Mouse (Mus musculus): ENCODE measurements around the gene Gm20388. TPM values are rescaled to one million over a fixed set of nuclear protein-coding genes. Genes with fewer than 3 reads are reported as not detected.

Gm20388 gene
- polyA plus RNA-seq, 1 experiment, result 18.7 TPM

- peak overlapping the region; percentile 57 for H3K27ac ChIP-seq (ENCODE audit: insufficient read depth, low read length)
- 26% methylated on average over 7 of the region's 7 CpGs for WGBS
- no peaks in the 10 kb centered on the region for H3K27me3 ChIP-seq (ENCODE audit: control insufficient read depth, insufficient read depth, low read length)
- no peak for DNase-seq
- peak overlapping the region; percentile 93 for H3K4me3 ChIP-seq (replicated peaks; ENCODE audit: insufficient read depth, low read depth, low read length)
- H3K4me1 ChIP-seq (ENCODE audit: control insufficient read depth, insufficient read depth, low read length), result peaks cover 9% of the 10 kb centered on the region
- no peak for TF ChIP-seq CTCF (IDR thresholded peaks at IDR 0.05; ENCODE audit: borderline replicate concordance, insufficient read depth, low read depth, low read length)
- no peak for TF ChIP-seq POLR2A (IDR thresholded peaks at IDR 0.05; ENCODE audit: borderline replicate concordance, insufficient read depth, low read length)
Measured at GRCm38 (mm10) chr8:123066101-123066683, 3155.6 kb downstream of the Gm20388 start.

- 19% methylated on average over 4 of the region's 4 CpGs for WGBS
- peak in 1 of 2 experiments; percentile 29 for DNase-seq
- no peaks in the 10 kb centered on the region for H3K27me3 ChIP-seq (ENCODE audit: control insufficient read depth, insufficient read depth, low read length)
- TF ChIP-seq CTCF (IDR thresholded peaks at IDR 0.05; ENCODE audit: borderline replicate concordance, insufficient read depth, low read depth, low read length) (no peak), POLR2A (IDR thresholded peaks at IDR 0.05; ENCODE audit: borderline replicate concordance, insufficient read depth, low read length) (no peak)
- no peak overlapping the region for H3K4me3 ChIP-seq (replicated peaks; ENCODE audit: insufficient read depth, low read depth, low read length)
- peaks cover 9% of the 10 kb centered on the region for H3K4me1 ChIP-seq (ENCODE audit: control insufficient read depth, insufficient read depth, low read length)
- H3K27ac ChIP-seq (ENCODE audit: insufficient read depth, low read length), result no peak overlapping the region
Measured at GRCm38 (mm10) chr8:123071176-123071575, 3160.5 kb downstream of the Gm20388 start.

GRCm38 (mm10) chr8:123077213-123077612 is 3166.6 kb downstream of the Gm20388 start:
- DNase-seq, result no peak
- WGBS, result 93% methylated on average over 6 of the region's 6 CpGs
- H3K27ac ChIP-seq (ENCODE audit: insufficient read depth, low read length), result no peak overlapping the region
- TF ChIP-seq POLR2A (IDR thresholded peaks at IDR 0.05; ENCODE audit: borderline replicate concordance, insufficient read depth, low read length), result no peak
- TF ChIP-seq CTCF (IDR thresholded peaks at IDR 0.05; ENCODE audit: borderline replicate concordance, insufficient read depth, low read depth, low read length), result no peak
- H3K4me1 ChIP-seq (ENCODE audit: control insufficient read depth, insufficient read depth, low read length), result no peaks in the 10 kb centered on the region
- H3K27me3 ChIP-seq (ENCODE audit: control insufficient read depth, insufficient read depth, low read length), result no peaks in the 10 kb centered on the region
- no peak overlapping the region for H3K4me3 ChIP-seq (replicated peaks; ENCODE audit: insufficient read depth, low read depth, low read length)

GRCm38 (mm10) chr8:123082993-123083392 is 3172.4 kb downstream of the Gm20388 start:
- Histone ChIP-seq H3K4me1 (ENCODE audit: control insufficient read depth, insufficient read depth, low read length) (no peaks in the 10 kb centered on the region), H3K4me3 (replicated peaks; ENCODE audit: insufficient read depth, low read depth, low read length) (no peak overlapping the region), H3K27me3 (ENCODE audit: control insufficient read depth, insufficient read depth, low read length) (no peaks in the 10 kb centered on the region), H3K27ac (ENCODE audit: insufficient read depth, low read length) (no peak overlapping the region)
- no peak for TF ChIP-seq CTCF (IDR thresholded peaks at IDR 0.05; ENCODE audit: borderline replicate concordance, insufficient read depth, low read depth, low read length)
- TF ChIP-seq POLR2A (IDR thresholded peaks at IDR 0.05; ENCODE audit: borderline replicate concordance, insufficient read depth, low read length), result no peak
- no peak for DNase-seq
- WGBS, result 74% methylated on average over 6 of the region's 6 CpGs

GRCm38 (mm10) chr8:123083610-123084009 is 3173.0 kb downstream of the Gm20388 start:
- WGBS, result 81% methylated on average over 12 of the region's 12 CpGs
- peak overlapping the region; percentile 56; the same call in 1 of the 2 replicates for H3K27ac ChIP-seq (ENCODE audit: insufficient read depth, low read length)
- no peaks in the 10 kb centered on the region for H3K4me1 ChIP-seq (ENCODE audit: control insufficient read depth, insufficient read depth, low read length)
- TF ChIP-seq CTCF (IDR thresholded peaks at IDR 0.05; ENCODE audit: borderline replicate concordance, insufficient read depth, low read depth, low read length) (no peak), POLR2A (IDR thresholded peaks at IDR 0.05; ENCODE audit: borderline replicate concordance, insufficient read depth, low read length) (no peak)
- H3K4me3 ChIP-seq (replicated peaks; ENCODE audit: insufficient read depth, low read depth, low read length), result no peak overlapping the region
- H3K27me3 ChIP-seq (ENCODE audit: control insufficient read depth, insufficient read depth, low read length), result no peaks in the 10 kb centered on the region
- peak in 1 of 2 experiments; percentile 20 for DNase-seq

GRCm38 (mm10) chr8:123087289-123087688 is 3176.6 kb downstream of the Gm20388 start:
- Histone ChIP-seq H3K4me1 (ENCODE audit: control insufficient read depth, insufficient read depth, low read length) (no peaks in the 10 kb centered on the region), H3K27me3 (ENCODE audit: control insufficient read depth, insufficient read depth, low read length) (no peaks in the 10 kb centered on the region), H3K27ac (ENCODE audit: insufficient read depth, low read length) (no peak overlapping the region), H3K4me3 (replicated peaks; ENCODE audit: insufficient read depth, low read depth, low read length) (no peak overlapping the region)
- whole genome bisulfite sequencing, result 88% methylated on average over 9 of the region's 9 CpGs
- no peak for TF ChIP-seq POLR2A (IDR thresholded peaks at IDR 0.05; ENCODE audit: borderline replicate concordance, insufficient read depth, low read length)
- no peak for TF ChIP-seq CTCF (IDR thresholded peaks at IDR 0.05; ENCODE audit: borderline replicate concordance, insufficient read depth, low read depth, low read length)
- no peak for DNase-seq

GRCm38 (mm10) chr8:123097216-123097615 is 3186.6 kb downstream of the Gm20388 start:
- TF ChIP-seq CTCF (IDR thresholded peaks at IDR 0.05; ENCODE audit: borderline replicate concordance, insufficient read depth, low read depth, low read length), result no peak
- TF ChIP-seq POLR2A (IDR thresholded peaks at IDR 0.05; ENCODE audit: borderline replicate concordance, insufficient read depth, low read length), result no peak
- peak in 1 of 2 experiments; percentile 14 for DNase-seq
- no peak overlapping the region for H3K4me3 ChIP-seq (replicated peaks; ENCODE audit: insufficient read depth, low read depth, low read length)
- 68% methylated on average over 11 of the region's 11 CpGs for WGBS
- no peaks in the 10 kb centered on the region for H3K4me1 ChIP-seq (ENCODE audit: control insufficient read depth, insufficient read depth, low read length)
- no peak overlapping the region for H3K27ac ChIP-seq (ENCODE audit: insufficient read depth, low read length)
- H3K27me3 ChIP-seq (ENCODE audit: control insufficient read depth, insufficient read depth, low read length), result no peaks in the 10 kb centered on the region

- Histone ChIP-seq H3K27ac (ENCODE audit: insufficient read depth, low read length) (no peak overlapping the region), H3K4me3 (replicated peaks; ENCODE audit: insufficient read depth, low read depth, low read length) (no peak overlapping the region), H3K27me3 (ENCODE audit: control insufficient read depth, insufficient read depth, low read length) (no peaks in the 10 kb centered on the region), H3K4me1 (ENCODE audit: control insufficient read depth, insufficient read depth, low read length) (no peaks in the 10 kb centered on the region)
- peak in 1 of 2 experiments; percentile 39 for DNase-seq
- TF ChIP-seq CTCF (IDR thresholded peaks at IDR 0.05; ENCODE audit: borderline replicate concordance, insufficient read depth, low read depth, low read length) (no peak), POLR2A (IDR thresholded peaks at IDR 0.05; ENCODE audit: borderline replicate concordance, insufficient read depth, low read length) (no peak)
- 37% methylated on average over 12 of the region's 12 CpGs for WGBS
Measured at GRCm38 (mm10) chr8:123097786-123098584, 3187.3 kb downstream of the Gm20388 start.
